ENCODE assay signal across 1 mouse cellular context in genomic region chr19:34596811-34597210, GRCm38 (mm10).
TF ChIP-seq lines count a peak whose summit lies in the region.

No protein-coding gene starts in this region.

TF ChIP-seq in MEL, 35 proteins besides CTCF, POLR2A, EP300 and RAD21 (continued from another document):
- TF ChIP-seq NELFE (IDR thresholded peaks at IDR 0.05; ENCODE audit: low read depth, low read length), result no peak
- TF ChIP-seq CHD2 (IDR thresholded peaks at IDR 0.05; ENCODE audit: low read length), result no peak
- TF ChIP-seq UBTF (IDR thresholded peaks at IDR 0.05; ENCODE audit: borderline replicate concordance, insufficient read depth, low read depth, low read length), result no peak
- TF ChIP-seq TAL1 (IDR thresholded peaks at IDR 0.05; ENCODE audit: low read length), result no peak
- no peak for TF ChIP-seq GABPA (IDR thresholded peaks at IDR 0.05; ENCODE audit: low read depth, low read length)
